In the genomic region with DNA sequence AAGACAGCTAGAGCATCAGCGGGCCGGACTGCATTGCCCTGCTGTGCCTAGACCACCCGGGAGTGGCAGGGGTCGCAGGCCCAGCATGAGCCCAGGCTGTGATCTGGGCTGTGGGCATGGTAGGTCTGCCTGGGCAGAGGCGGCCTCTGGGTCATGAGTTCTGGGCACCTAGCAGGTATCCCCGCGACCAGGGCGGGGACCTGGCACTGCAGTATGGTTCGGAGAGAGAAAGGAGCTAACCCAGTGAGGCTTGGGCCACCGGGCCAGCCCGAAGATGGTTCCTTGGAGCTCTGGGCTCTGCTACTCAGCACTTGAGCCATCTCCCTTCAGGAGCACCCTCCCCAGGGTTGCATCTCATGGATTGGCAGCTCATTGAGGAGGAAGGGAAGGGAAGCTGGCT, we compare ENCODE assay signal across 28 mouse cellular contexts. TPM values are rescaled to one million over a fixed set of nuclear protein-coding genes. Genes with fewer than 3 reads are reported as not detected.
"Had no signal": no experiment of that assay in that cellular context is flagged by ENCODE, and none has a peak within 500 bp of the region (broad histone marks: within the 10 kb centered on the region; RNA-seq: fewer than 3 reads in every experiment).

No protein-coding gene starts in this region.

- H3K27ac ChIP-seq: kidney, embryonic 15.5 days; layer of hippocampus, adult 2 months; left cerebral cortex, adult 2 months; liver, embryonic 14.5 days; lung, embryonic 15.5 days; midbrain, embryonic 10.5 days; midbrain, embryonic 13.5 days; neural tube, embryonic 12.5 days; neural tube, embryonic 15.5 days; stomach, postnatal 0 days had no signal

- H3K36me3 ChIP-seq: kidney, embryonic 15.5 days; lung, embryonic 15.5 days; midbrain, embryonic 10.5 days; midbrain, embryonic 13.5 days; neural tube, embryonic 12.5 days; neural tube, embryonic 15.5 days had no signal

- DNase-seq: kidney, postnatal 25 days; layer of hippocampus, postnatal 36 days; lung, adult 18-20 months; lung, postnatal 10 days; lung, postnatal 36 days; right cerebral cortex, adult 18-20 months; right cerebral cortex, postnatal 14 days; right cerebral cortex, postnatal 4 days; thymus, adult 2 months; thymus, postnatal 14 days; thymus, postnatal 4 days had no signal

- ATAC-seq: midbrain, embryonic 13.5 days had no signal

- H3K4me1 ChIP-seq: kidney, embryonic 15.5 days; lung, embryonic 15.5 days; megakaryocyte, embryonic 14.5 days; midbrain, embryonic 10.5 days; midbrain, embryonic 13.5 days; neural tube, embryonic 12.5 days; neural tube, embryonic 15.5 days had no signal

- H3K9me3 ChIP-seq: kidney, embryonic 15.5 days; lung, embryonic 15.5 days; midbrain, embryonic 10.5 days; midbrain, embryonic 13.5 days; neural tube, embryonic 12.5 days; neural tube, embryonic 15.5 days had no signal

- H3K4me2 ChIP-seq: kidney, embryonic 15.5 days; liver, embryonic 11.5 days; lung, embryonic 15.5 days; midbrain, embryonic 13.5 days; neural tube, embryonic 12.5 days; neural tube, embryonic 15.5 days had no signal

- H3K4me3 ChIP-seq: kidney, embryonic 15.5 days; layer of hippocampus, adult 2 months; left cerebral cortex, adult 2 months; lung, embryonic 15.5 days; megakaryocyte, embryonic 14.5 days; midbrain, embryonic 10.5 days; midbrain, embryonic 13.5 days; neural tube, embryonic 12.5 days; neural tube, embryonic 15.5 days had no signal

- H3K9ac ChIP-seq: kidney, embryonic 15.5 days; liver, embryonic 14.5 days; lung, embryonic 15.5 days; midbrain, embryonic 13.5 days; neural tube, embryonic 12.5 days; neural tube, embryonic 15.5 days had no signal

- H3K27me3 ChIP-seq: kidney, embryonic 15.5 days; lung, embryonic 15.5 days; megakaryocyte, embryonic 14.5 days; midbrain, embryonic 13.5 days; neural tube, embryonic 12.5 days; neural tube, embryonic 15.5 days had no signal

RNA-seq across cellular contexts. Expression of gene Gm4778, which starts 12.2 kb away (rescaled TPM):
- polyA plus RNA-seq: kidney, adult 2 months; kidney, embryonic 15.5 days; large intestine, adult 2 months; limb, embryonic 11.5 days; limb, embryonic 14.5 days; liver, embryonic 11.5 days; liver, embryonic 14.5 days; lung, embryonic 15.5 days; midbrain, embryonic 10.5 days; midbrain, embryonic 13.5 days; neural tube, embryonic 12.5 days; neural tube, embryonic 15.5 days; stomach, embryonic 14.5 days; stomach, postnatal 0 days; thymus, adult 2 months had no signal
